Mouse (Mus musculus) hindlimb bud, embryonic 11.5 days (tissue): ENCODE results near the gene Lzts2.
"Not testable (repeated sequence)": the region's sequence is repeated elsewhere in the genome, so short reads cannot be mapped to it uniquely, and the experiment has no call there.

Experiments
- DNase-seq: peaks from one replicate; pipeline ENCODE4 v3.0.0-alpha.2; 2012; ENCODE audit warnings: low read depth, low spot score; ENCODE audit errors: extremely low spot score

Gene Lzts2

GRCm38 (mm10) chr19:45024775-45025174 is 10.6 kb downstream of the Lzts2 start:
- DNase-seq: no peak

GRCm38 (mm10) chr19:45025937-45026568 is 11.8 kb downstream of the Lzts2 start:
- no peak for DNase-seq

- no peak for DNase-seq
Observed at GRCm38 (mm10) chr19:45026958-45027670, 12.9 kb downstream of the Lzts2 start.

- no peak for DNase-seq
Observed at GRCm38 (mm10) chr19:45027848-45028247, 13.6 kb downstream of the Lzts2 start.

- no peak for DNase-seq
Observed at GRCm38 (mm10) chr19:45028746-45029145, 14.5 kb downstream of the Lzts2 start.

- no peak for DNase-seq
Observed at GRCm38 (mm10) chr19:45029571-45029970, 15.4 kb downstream of the Lzts2 start.

- no peak for DNase-seq
Observed at GRCm38 (mm10) chr19:45030111-45030510, 15.9 kb downstream of the Lzts2 start.

- DNase-seq: no peak
Observed at GRCm38 (mm10) chr19:45030746-45031693, 16.8 kb downstream of the Lzts2 start.

GRCm38 (mm10) chr19:45031780-45032179 is 17.6 kb downstream of the Lzts2 start:
- DNase-seq: no peak

GRCm38 (mm10) chr19:45032570-45033332 is 18.5 kb downstream of the Lzts2 start:
- DNase-seq: no peak

- no peak for DNase-seq
Observed at GRCm38 (mm10) chr19:45036867-45037266, 22.7 kb downstream of the Lzts2 start.

- DNase-seq: not testable (repeated sequence)
Observed at GRCm38 (mm10) chr19:45038198-45038597, 24.0 kb downstream of the Lzts2 start.

GRCm38 (mm10) chr19:45040214-45040613 is 26.0 kb downstream of the Lzts2 start:
- DNase-seq: no peak

GRCm38 (mm10) chr19:45044389-45044927 is 30.2 kb downstream of the Lzts2 start:
- DNase-seq: no peak

- DNase-seq: no peak
Observed at GRCm38 (mm10) chr19:45045236-45045635, 31.0 kb downstream of the Lzts2 start.

GRCm38 (mm10) chr19:45045651-45046050 is 31.4 kb downstream of the Lzts2 start, which contains the start of gene Pdzd7:
Gene Pdzd7 (minus strand): TSS chr19:45045717.
- DNase-seq: no peak

- no peak for DNase-seq
Observed at GRCm38 (mm10) chr19:45046523-45047321, 32.5 kb downstream of the Lzts2 start.

- DNase-seq: no peak
Observed at GRCm38 (mm10) chr19:45047417-45047934, 33.3 kb downstream of the Lzts2 start, which contains the start of gene Sfxn3. Gene Sfxn3 (plus strand): TSS chr19:45047503.

GRCm38 (mm10) chr19:45047935-45048643 is 33.9 kb downstream of the Lzts2 start:
- no peak for DNase-seq
